Mouse (Mus musculus): Measurements from ENCODE around the gene Vat1. TPM values are rescaled to one million over a fixed set of nuclear protein-coding genes. Genes with fewer than 3 reads are reported as not detected.
A peak's percentile ranks its signal among the peaks of the same experiment; 100 is the strongest.
"Not testable (repeated sequence)": the region's sequence is repeated elsewhere in the genome, so short reads cannot be mapped to it uniquely, and the experiment has no call there.

Vat1 gene
- polyA plus RNA-seq, 1 experiment from 2014 or later: 50.3 TPM

DNA sequence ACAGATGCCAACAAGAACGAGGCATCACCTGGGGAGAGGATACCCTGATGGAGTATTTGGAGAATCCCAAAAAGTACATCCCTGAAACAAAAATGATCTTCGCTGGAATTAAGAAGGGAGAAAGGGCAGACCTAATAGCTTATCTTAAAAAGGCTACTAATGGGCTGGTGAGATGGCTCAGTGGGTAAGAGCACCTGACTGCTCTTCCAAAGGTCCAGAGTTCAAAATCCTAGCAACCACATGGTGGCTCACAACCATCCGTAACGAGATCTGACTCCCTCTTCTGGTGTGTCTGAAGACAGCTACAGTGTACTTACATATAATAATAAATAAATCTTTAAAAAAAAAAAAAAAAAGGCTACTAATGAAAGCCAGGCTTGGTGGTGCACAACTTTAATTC is 10.3 kb upstream of the Vat1 start:
- H3K9ac ChIP-seq; H3K27me3 ChIP-seq; H3K4me1 ChIP-seq; ATAC-seq (ENCODE audit: borderline replicate concordance, extremely low read depth, low FRiP score, low TSS enrichment); H3K4me3 ChIP-seq; H3K27ac ChIP-seq; H3K36me3 ChIP-seq; H3K4me2 ChIP-seq; H3K9me3 ChIP-seq: not testable (repeated sequence)
- WGBS: 79% methylated on average over 4 of the region's 4 CpGs

DNA sequence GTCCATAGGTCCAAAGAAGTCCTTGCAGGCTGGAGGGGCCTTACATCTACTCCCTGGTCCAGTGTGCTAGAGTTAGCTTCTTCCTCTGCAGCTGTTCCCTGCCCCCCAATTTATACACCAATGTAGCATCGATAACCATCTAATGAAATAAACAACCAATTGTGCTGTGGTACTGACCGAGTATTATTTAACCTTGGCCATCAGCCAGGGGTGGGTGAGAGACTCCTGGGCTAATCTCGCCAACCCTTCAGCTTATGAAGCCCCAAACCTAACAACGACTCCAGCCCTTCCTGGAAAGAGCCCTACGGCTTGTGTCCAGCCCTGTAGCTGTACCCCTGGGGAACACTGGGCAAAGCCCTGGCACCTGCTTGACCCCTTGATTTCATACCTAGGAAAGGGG is 8.3 kb upstream of the Vat1 start:
- H3K27ac ChIP-seq: no peak overlapping the region
- H3K4me2 ChIP-seq: no peak overlapping the region
- H3K27me3 ChIP-seq: no peaks in the 10 kb centered on the region
- WGBS: 58% methylated on average over 5 of the region's 5 CpGs
- no peak for ATAC-seq (ENCODE audit: borderline replicate concordance, extremely low read depth, low FRiP score, low TSS enrichment)
- no peaks in the 10 kb centered on the region for H3K9me3 ChIP-seq
- H3K9ac ChIP-seq: no peak overlapping the region
- H3K36me3 ChIP-seq: no peaks in the 10 kb centered on the region
- H3K4me1 ChIP-seq: peaks cover 4% of the 10 kb centered on the region; the same call in 1 of the 2 replicates
- H3K4me3 ChIP-seq: no peak overlapping the region

- not testable (repeated sequence) for H3K4me3 ChIP-seq; H3K4me1 ChIP-seq; ATAC-seq (ENCODE audit: borderline replicate concordance, extremely low read depth, low FRiP score, low TSS enrichment); H3K9me3 ChIP-seq; H3K4me2 ChIP-seq; H3K27me3 ChIP-seq; H3K9ac ChIP-seq; H3K36me3 ChIP-seq; H3K27ac ChIP-seq
- 75% methylated on average over 1 of the region's 1 CpGs for WGBS
Measured at GRCm38 (mm10) chr11:101473686-101474085, 7.7 kb upstream of the Vat1 start.

DNA sequence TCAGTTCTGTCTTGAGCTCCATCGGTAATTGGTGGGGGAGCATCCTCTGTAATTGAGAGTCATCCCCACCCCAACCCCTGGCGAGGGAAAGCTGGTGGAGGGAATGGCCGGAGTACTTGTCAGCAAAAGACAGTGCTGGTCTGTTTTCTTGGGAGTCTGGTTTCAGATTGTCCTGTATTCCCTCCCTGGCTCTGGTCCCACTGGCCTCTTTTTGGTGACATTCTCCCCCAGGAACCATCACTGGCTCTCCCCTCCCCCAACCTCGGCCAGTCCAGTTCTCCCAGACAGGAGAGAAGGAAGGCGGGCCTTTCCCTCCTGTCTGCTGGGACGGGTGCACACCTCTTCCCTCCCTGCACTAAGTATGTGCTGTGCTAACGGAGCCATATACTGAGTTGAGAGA is 6.3 kb upstream of the Vat1 start:
- H3K9me3 ChIP-seq: no peaks in the 10 kb centered on the region
- H3K4me2 ChIP-seq: no peak overlapping the region
- no peak overlapping the region for H3K9ac ChIP-seq
- no peak for ATAC-seq (ENCODE audit: borderline replicate concordance, extremely low read depth, low FRiP score, low TSS enrichment)
- WGBS: 39% methylated on average over 7 of the region's 7 CpGs
- H3K4me1 ChIP-seq: peaks cover 12% of the 10 kb centered on the region
- H3K27ac ChIP-seq: no peak overlapping the region
- no peaks in the 10 kb centered on the region for H3K36me3 ChIP-seq
- H3K4me3 ChIP-seq: no peak overlapping the region
- H3K27me3 ChIP-seq: no peaks in the 10 kb centered on the region

GRCm38 (mm10) chr11:101471926-101472325 is 5.9 kb upstream of the Vat1 start:
- Histone ChIP-seq H3K4me2 (no peak overlapping the region), H3K9ac (no peak overlapping the region), H3K27me3 (no peaks in the 10 kb centered on the region), H3K27ac (no peak overlapping the region), H3K4me3 (no peak overlapping the region), H3K9me3 (no peaks in the 10 kb centered on the region), H3K36me3 (no peaks in the 10 kb centered on the region), H3K4me1 (peaks cover 15% of the 10 kb centered on the region)
- 41% methylated on average over 3 of the region's 3 CpGs for WGBS
- no peak for ATAC-seq (ENCODE audit: borderline replicate concordance, extremely low read depth, low FRiP score, low TSS enrichment)

DNA sequence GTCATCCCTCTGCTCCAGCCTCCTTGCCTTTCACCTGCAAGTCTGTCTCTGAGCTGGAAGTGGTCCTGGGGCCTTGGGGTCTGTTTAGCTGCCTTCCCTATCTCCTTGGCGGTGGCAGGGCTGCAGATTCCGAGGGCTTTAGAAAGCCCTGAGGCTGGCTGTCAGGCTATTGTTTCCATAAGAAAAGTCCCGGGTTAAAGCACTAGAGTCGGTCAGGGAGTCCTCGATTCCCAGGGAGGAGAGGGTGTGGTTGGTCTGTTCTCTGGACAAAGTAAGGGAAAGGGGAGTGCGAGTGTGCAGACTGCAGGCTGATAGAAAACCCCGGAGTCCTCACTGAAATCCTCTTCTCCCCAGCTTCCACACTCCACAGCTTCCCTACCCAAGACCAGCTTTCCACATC is 4.2 kb upstream of the Vat1 start:
- peaks cover 23% of the 10 kb centered on the region for H3K4me1 ChIP-seq
- H3K27me3 ChIP-seq: no peaks in the 10 kb centered on the region
- H3K36me3 ChIP-seq: no peaks in the 10 kb centered on the region
- no peak for ATAC-seq (ENCODE audit: borderline replicate concordance, extremely low read depth, low FRiP score, low TSS enrichment)
- 50% methylated on average over 7 of the region's 7 CpGs for WGBS
- H3K9ac ChIP-seq: no peak overlapping the region
- H3K27ac ChIP-seq: no peak overlapping the region
- no peak overlapping the region for H3K4me2 ChIP-seq
- no peaks in the 10 kb centered on the region for H3K9me3 ChIP-seq
- H3K4me3 ChIP-seq: no peak overlapping the region

DNA sequence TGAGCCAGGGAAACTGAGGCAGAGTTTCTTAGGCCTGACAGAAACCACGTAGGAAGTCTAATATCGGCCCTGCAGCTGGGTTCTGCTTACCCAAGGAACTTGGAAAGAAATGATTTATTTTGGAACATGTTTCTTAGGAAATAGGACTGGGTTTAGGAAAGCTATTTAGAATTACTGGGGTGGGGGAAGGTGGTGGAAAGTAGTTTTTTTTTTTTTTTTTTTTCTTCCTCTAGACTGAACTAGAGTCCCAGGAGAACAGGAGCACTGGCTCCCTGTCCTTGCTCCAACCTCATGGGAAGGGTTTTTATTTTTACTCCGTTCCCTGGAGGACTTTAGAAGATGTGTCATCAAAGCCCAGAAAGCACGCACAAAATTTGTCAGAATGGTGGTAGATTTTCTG is 3.1 kb upstream of the Vat1 start:
- Histone ChIP-seq H3K9ac (no peak overlapping the region), H3K36me3 (no peaks in the 10 kb centered on the region), H3K4me1 (peaks cover 33% of the 10 kb centered on the region), H3K27me3 (no peaks in the 10 kb centered on the region), H3K9me3 (no peaks in the 10 kb centered on the region), H3K27ac (no peak overlapping the region), H3K4me3 (peak overlapping the region; percentile 77; the same call in 1 of the 2 replicates), H3K4me2 (peak overlapping the region; percentile 96)
- no peak for ATAC-seq (ENCODE audit: borderline replicate concordance, extremely low read depth, low FRiP score, low TSS enrichment)
- WGBS: 58% methylated on average over 4 of the region's 4 CpGs

DNA sequence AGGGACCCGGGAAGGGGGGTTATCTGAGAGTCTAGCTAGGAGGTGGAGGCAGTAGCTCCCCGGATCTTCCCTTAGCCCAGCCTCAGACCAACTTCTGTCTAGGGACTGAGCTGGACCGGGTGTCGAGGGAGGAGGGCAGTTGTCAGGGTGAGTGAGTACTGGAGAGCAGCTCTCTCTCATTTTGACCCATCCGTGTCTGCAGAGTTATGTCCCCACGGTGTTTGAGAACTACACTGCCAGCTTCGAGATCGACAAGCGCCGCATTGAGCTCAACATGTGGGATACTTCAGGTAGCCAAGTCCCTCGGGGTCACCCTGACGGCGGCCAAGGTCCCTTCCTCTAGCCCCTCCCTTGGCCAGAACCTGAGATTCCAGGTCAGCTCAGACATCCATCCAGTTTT is 2.7 kb upstream of the Vat1 start:
- no peaks in the 10 kb centered on the region for H3K9me3 ChIP-seq
- 4% methylated on average over 13 of the region's 13 CpGs for WGBS
- ATAC-seq (ENCODE audit: borderline replicate concordance, extremely low read depth, low FRiP score, low TSS enrichment): no peak
- H3K9ac ChIP-seq: peak overlapping the region; percentile 55
- H3K27ac ChIP-seq: no peak overlapping the region
- H3K4me1 ChIP-seq: peaks cover 36% of the 10 kb centered on the region
- H3K27me3 ChIP-seq: no peaks in the 10 kb centered on the region
- H3K4me2 ChIP-seq: peak overlapping the region; percentile 96
- no peaks in the 10 kb centered on the region for H3K36me3 ChIP-seq
- peak overlapping the region; percentile 77 for H3K4me3 ChIP-seq

GRCm38 (mm10) chr11:101468263-101468688 is 2.2 kb upstream of the Vat1 start:
- Histone ChIP-seq H3K4me3 (peak overlapping the region; percentile 77), H3K9me3 (no peaks in the 10 kb centered on the region), H3K4me2 (peak overlapping the region; percentile 96), H3K9ac (peak overlapping the region; percentile 55), H3K27me3 (no peaks in the 10 kb centered on the region), H3K4me1 (peaks cover 41% of the 10 kb centered on the region), H3K27ac (no peak overlapping the region), H3K36me3 (no peaks in the 10 kb centered on the region)
- ATAC-seq (ENCODE audit: borderline replicate concordance, extremely low read depth, low FRiP score, low TSS enrichment): no peak
- WGBS: 1% methylated on average over 31 of the region's 31 CpGs

GRCm38 (mm10) chr11:101467477-101468262 is 1.6 kb upstream of the Vat1 start:
- Histone ChIP-seq H3K36me3 (no peaks in the 10 kb centered on the region), H3K9ac (peak overlapping the region; percentile 55), H3K27me3 (no peaks in the 10 kb centered on the region), H3K9me3 (no peaks in the 10 kb centered on the region), H3K4me1 (peaks cover 47% of the 10 kb centered on the region), H3K4me2 (peak overlapping the region; percentile 96), H3K27ac (no peak overlapping the region), H3K4me3 (peak overlapping the region; percentile 77)
- WGBS: 1% methylated on average over 53 of the region's 54 CpGs
- peak; percentile 80 for ATAC-seq (ENCODE audit: borderline replicate concordance, extremely low read depth, low FRiP score, low TSS enrichment)

GRCm38 (mm10) chr11:101466552-101466950 is 521 bp upstream of the Vat1 start:
- Histone ChIP-seq H3K4me3 (peak overlapping the region; percentile 72), H3K9ac (peak overlapping the region; percentile 67; the same call in 1 of the 2 replicates), H3K4me2 (peak overlapping the region; percentile 93), H3K4me1 (peaks cover 52% of the 10 kb centered on the region)
- WGBS: 56% methylated on average over 5 of the region's 5 CpGs
- not testable (repeated sequence) for H3K27ac ChIP-seq; H3K9me3 ChIP-seq; ATAC-seq (ENCODE audit: borderline replicate concordance, extremely low read depth, low FRiP score, low TSS enrichment); H3K27me3 ChIP-seq; H3K36me3 ChIP-seq

- Histone ChIP-seq H3K4me3 (peak overlapping the region; percentile 72), H3K27ac (peak overlapping the region; percentile 88), H3K9ac (peak overlapping the region; percentile 67), H3K36me3 (peaks cover 8% of the 10 kb centered on the region; the same call in 1 of the 2 replicates), H3K4me1 (peaks cover 55% of the 10 kb centered on the region), H3K4me2 (peak overlapping the region; percentile 93), H3K27me3 (no peaks in the 10 kb centered on the region), H3K9me3 (no peaks in the 10 kb centered on the region)
- peak; percentile 34 for ATAC-seq (ENCODE audit: borderline replicate concordance, extremely low read depth, low FRiP score, low TSS enrichment)
- 1% methylated on average over 51 of the region's 51 CpGs for WGBS
Measured at GRCm38 (mm10) chr11:101465101-101465868, 745 bp downstream of the Vat1 start.

Data from lung, embryonic 15.5 days (tissue).